Mouse (Mus musculus) kidney, embryonic 16.5 days (tissue): Measurements from ENCODE around the gene Rbp4. TPM values are rescaled to one million over a fixed set of nuclear protein-coding genes. Genes with fewer than 3 reads are reported as not detected.

Experiments
- ATAC-seq: fragments of 200-750 bp; cut with Nextera tagmentation; 2 replicates; pipeline ENCODE4 v1.8.0; 2017; ENCODE audit warnings: moderate TSS enrichment; ENCODE audit not compliant: low FRiP score, low TSS enrichment
- H3K27ac ChIP-seq: fragments of 300-500 bp; sonication (generic); 2 replicates; pipeline ENCODE4 v1.5.1; 2014; ENCODE audit warnings: low read length
- H3K27me3 ChIP-seq: fragments of 300-500 bp; sonication (generic); 2 replicates; pipeline ENCODE4 v1.6.1; 2014; ENCODE audit warnings: low read length, control low read depth, mixed read lengths; ENCODE audit not compliant: insufficient read depth
- H3K36me3 ChIP-seq: fragments of 300-500 bp; sonication (generic); 2 replicates; pipeline ENCODE4 v1.6.1; 2014; ENCODE audit warnings: low read length, control low read depth, mixed read lengths; ENCODE audit not compliant: insufficient read depth
- H3K4me1 ChIP-seq: fragments of 300-500 bp; sonication (generic); 2 replicates; pipeline ENCODE4 v1.6.1; 2014; ENCODE audit warnings: low read length, control low read depth, mixed read lengths; ENCODE audit not compliant: insufficient read depth
- H3K4me2 ChIP-seq: fragments of 300-500 bp; sonication (generic); replicated peaks from 2 replicates; pipeline ENCODE4 v1.6.1; 2014; ENCODE audit warnings: low read depth, low read length
- H3K4me3 ChIP-seq: fragments of 300-500 bp; sonication (generic); 2 replicates; pipeline ENCODE4 v1.5.1; 2014; ENCODE audit warnings: mild to moderate bottlenecking, low read length
- H3K9ac ChIP-seq: fragments of 300-500 bp; sonication (generic); replicated peaks from 2 replicates; pipeline ENCODE4 v1.6.1; 2014; ENCODE audit warnings: low read length
- H3K9me3 ChIP-seq: fragments of 300-500 bp; sonication (generic); 2 replicates; pipeline ENCODE4 v1.6.1; 2016; ENCODE audit warnings: low read length, control low read depth
- WGBS: fragments of 180-500 bp; shearing (Covaris S2); extraction: QIAGEN DNeasy Blood & Tissue Kit; methylation state at CpG from one replicate; pipeline ENCODE4 v1.1.7; 2014; 5-methylcytosine and 5-hydroxymethylcytosine counted together
- polyA plus RNA-seq: library from polyadenylated mRNA; unstranded; fragments of >200 nt; fragmentation: Nextera tagmentation; extraction: Ambion mirVana; gene quantifications from 2 replicates; pipeline ENCODE4 v1.2.1, GENCODE M21; 2015

Rbp4 gene
- polyA plus RNA-seq, 1 experiment from 2014 or later, result 9.1 TPM

- H3K4me1 ChIP-seq, result no peaks in the 10 kb centered on the region
- peaks cover 18% of the 10 kb centered on the region for H3K36me3 ChIP-seq
- no peak overlapping the region for H3K9ac ChIP-seq
- no peak overlapping the region for H3K4me2 ChIP-seq
- H3K27ac ChIP-seq, result no peak overlapping the region
- H3K4me3 ChIP-seq, result no peak overlapping the region
- ATAC-seq, result no peak
- H3K9me3 ChIP-seq, result no peaks in the 10 kb centered on the region
- H3K27me3 ChIP-seq, result no peaks in the 10 kb centered on the region
- WGBS, result 77% methylated on average over 2 of the region's 2 CpGs
Observed at GRCm38 (mm10) chr19:38076251-38076650, 48.8 kb downstream of the Rbp4 start.

GRCm38 (mm10) chr19:38075051-38075450 lies 50.0 kb downstream of the Rbp4 start:
- H3K27ac ChIP-seq, result no peak overlapping the region
- no peak for ATAC-seq
- H3K4me1 ChIP-seq, result no peaks in the 10 kb centered on the region
- H3K27me3 ChIP-seq, result no peaks in the 10 kb centered on the region
- H3K4me2 ChIP-seq, result no peak overlapping the region
- H3K4me3 ChIP-seq, result no peak overlapping the region
- no peaks in the 10 kb centered on the region for H3K9me3 ChIP-seq
- H3K9ac ChIP-seq, result no peak overlapping the region
- 85% methylated on average over 11 of the region's 11 CpGs for WGBS
- peaks cover 29% of the 10 kb centered on the region for H3K36me3 ChIP-seq

- ATAC-seq, result no peak
- H3K4me3 ChIP-seq, result no peak overlapping the region
- no peak overlapping the region for H3K9ac ChIP-seq
- H3K36me3 ChIP-seq, result peaks cover 40% of the 10 kb centered on the region
- H3K4me1 ChIP-seq, result no peaks in the 10 kb centered on the region
- 93% methylated on average over 5 of the region's 5 CpGs for WGBS
- H3K27me3 ChIP-seq, result no peaks in the 10 kb centered on the region
- no peak overlapping the region for H3K4me2 ChIP-seq
- no peaks in the 10 kb centered on the region for H3K9me3 ChIP-seq
- H3K27ac ChIP-seq, result no peak overlapping the region
Observed at GRCm38 (mm10) chr19:38073226-38073625, 51.9 kb downstream of the Rbp4 start.

Other genes starting within 250 kb of the Rbp4 start
- gene Myof, start 81.7 kb downstream of the Rbp4 start, polyA plus RNA-seq, result 20.9 and 21.0 TPM in 2 replicates
- 28.2 and 30.3 TPM in 2 replicates for gene Cep55, start 70.3 kb downstream of the Rbp4 start, polyA plus RNA-seq
- 1.3 and 1.4 TPM in 2 replicates for gene Ffar4, start 28.2 kb downstream of the Rbp4 start, polyA plus RNA-seq
- 0.10 TPM in 1 of 2 replicates, not detected in the other for gene Pde6c, start 7.5 kb upstream of the Rbp4 start, polyA plus RNA-seq
- gene Fra10ac1, start 98.9 kb upstream of the Rbp4 start, polyA plus RNA-seq, result 37.2 and 39.6 TPM in 2 replicates
- 1.5 and 2.0 TPM in 2 replicates for gene Lgi1, start 139.3 kb upstream of the Rbp4 start, polyA plus RNA-seq